In the genomic region with DNA sequence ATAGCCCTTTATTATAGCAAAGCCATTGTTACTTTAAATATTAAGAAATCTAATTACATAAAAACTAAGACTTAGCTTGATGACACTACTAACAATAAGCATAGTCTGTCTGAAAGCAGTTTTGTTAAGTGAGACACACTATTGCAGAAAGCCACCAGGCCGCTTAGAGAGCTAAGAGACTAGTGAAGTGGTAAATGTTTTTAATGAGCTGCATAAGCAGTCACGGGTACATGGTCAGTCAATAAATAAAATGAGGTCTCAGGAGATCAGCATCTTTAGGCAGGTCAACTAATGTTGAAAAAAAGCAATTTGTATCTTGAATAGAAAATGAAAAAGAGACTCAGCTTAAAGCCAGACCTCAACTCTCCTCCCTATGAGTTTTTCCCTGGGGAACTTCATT, we compare ENCODE assay signal across 28 mouse cellular contexts. TPM values are rescaled to one million over a fixed set of nuclear protein-coding genes. Genes with fewer than 3 reads are reported as not detected.
"Had no signal": no experiment of that assay in that cellular context is flagged by ENCODE, and none has a peak within 500 bp of the region (broad histone marks: within the 10 kb centered on the region; RNA-seq: fewer than 3 reads in every experiment).

No protein-coding gene starts in this region.

- H3K27ac ChIP-seq: heart, adult 2 months; heart, embryonic 13.5 days; heart, embryonic 15.5 days; hindbrain, embryonic 15.5 days; hindbrain, postnatal 0 days; kidney, postnatal 0 days; limb, embryonic 13.5 days; limb, embryonic 15.5 days; liver, embryonic 12.5 days; liver, embryonic 14.5 days had no signal

- ATAC-seq: forebrain, postnatal 0 days; hindbrain, postnatal 0 days; intestine, embryonic 16.5 days; liver, embryonic 12.5 days had no signal

- H3K36me3 ChIP-seq: heart, embryonic 13.5 days; heart, embryonic 15.5 days; hindbrain, embryonic 15.5 days; limb, embryonic 13.5 days; limb, embryonic 15.5 days; liver, embryonic 12.5 days had no signal

- H3K4me1 ChIP-seq: heart, embryonic 13.5 days; heart, embryonic 15.5 days; hindbrain, embryonic 15.5 days; limb, embryonic 13.5 days; limb, embryonic 15.5 days; liver, embryonic 12.5 days had no signal

- H3K27me3 ChIP-seq: heart, embryonic 13.5 days; heart, embryonic 15.5 days; hindbrain, embryonic 15.5 days; limb, embryonic 13.5 days; limb, embryonic 15.5 days; liver, embryonic 12.5 days had no signal

- H3K4me3 ChIP-seq: heart, adult 2 months; heart, embryonic 13.5 days; heart, embryonic 15.5 days; hindbrain, embryonic 15.5 days; limb, embryonic 13.5 days; limb, embryonic 15.5 days; liver, embryonic 12.5 days had no signal

- H3K4me2 ChIP-seq: heart, embryonic 11.5 days; heart, embryonic 13.5 days; heart, embryonic 15.5 days; hindbrain, embryonic 15.5 days; limb, embryonic 13.5 days; limb, embryonic 15.5 days; liver, embryonic 12.5 days had no signal

- H3K9ac ChIP-seq: forebrain, postnatal 0 days; heart, embryonic 13.5 days; heart, embryonic 15.5 days; hindbrain, embryonic 15.5 days; limb, embryonic 13.5 days; limb, embryonic 15.5 days; liver, embryonic 12.5 days; liver, embryonic 14.5 days had no signal

- DNase-seq: forebrain, postnatal 0 days; gastrocnemius, postnatal 14 days; gastrocnemius, postnatal 36 days; heart, adult 11 months; heart, adult 2 months; heart, postnatal 14 days; heart, postnatal 36 days; kidney, adult 18-20 months; layer of hippocampus, adult 9-11 months; layer of hippocampus, postnatal 36 days; left cerebral cortex, postnatal 4 days had no signal

- H3K9me3 ChIP-seq: heart, embryonic 13.5 days; heart, embryonic 15.5 days; hindbrain, embryonic 15.5 days; limb, embryonic 13.5 days; limb, embryonic 15.5 days; liver, embryonic 12.5 days had no signal

RNA-seq across cellular contexts. Expression of a gene that starts 44.3 kb away (rescaled TPM):
- polyA plus RNA-seq: forebrain, postnatal 0 days; gonadal fat pad, adult 2 months; heart, adult 2 months; heart, embryonic 11.5 days; heart, embryonic 13.5 days; heart, embryonic 15.5 days; heart, postnatal 0 days; hindbrain, embryonic 15.5 days; intestine, embryonic 14.5 days; intestine, embryonic 16.5 days; large intestine, adult 2 months; limb, embryonic 13.5 days; liver, adult 2 months; liver, embryonic 12.5 days; liver, embryonic 14.5 days; liver, embryonic 16.5 days had no signal
